Mouse (Mus musculus) bone marrow macrophage, adult 2 months (primary cell): ENCODE results near the gene Lix1l.

Source experiments
- CTCF ChIP-seq: IDR thresholded peaks from 2 replicates; pipeline ENCODE4 v1.5.1; 2012; ENCODE audit warnings: low read depth, mild to moderate bottlenecking, low read length, moderate library complexity
- POLR2A ChIP-seq: IDR thresholded peaks from 2 replicates; pipeline ENCODE4 v1.6.1; 2012; ENCODE audit warnings: mild to moderate bottlenecking, low read depth, low read length, borderline replicate concordance

DNA sequence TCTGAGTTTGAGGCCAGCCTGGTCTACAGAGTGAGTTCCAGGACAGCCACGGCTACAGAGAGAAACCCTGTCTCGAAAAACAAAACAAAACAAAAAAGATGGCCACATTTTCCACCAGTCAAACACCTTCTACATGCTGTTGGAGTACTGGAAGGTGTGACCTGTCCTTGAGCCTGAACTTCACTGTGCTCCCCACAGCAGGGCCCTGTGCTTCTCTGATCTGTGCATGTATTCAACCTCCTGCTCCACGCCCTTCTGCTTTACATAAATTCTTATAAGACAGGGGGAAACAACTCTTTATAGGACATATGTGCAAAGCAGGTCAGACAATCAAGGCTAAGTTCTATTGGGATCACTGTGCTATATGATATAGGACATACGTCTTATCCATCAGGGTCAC, 22.3 kb downstream of the Lix1l start:
- no peak for TF ChIP-seq CTCF
- no peak for TF ChIP-seq POLR2A
